Mouse (Mus musculus) embryo, embryonic 11 days (tissue): ENCODE measurements around the gene Mttp.

Source experiments
- DNase-seq: peaks from one replicate; pipeline ENCODE4 v3.0.0-alpha.2; 2015

Gene Mttp

GRCm38 (mm10) chr3:138133916-138134315 lies 10.9 kb downstream of the Mttp start:
- no peak for DNase-seq

- no peak for DNase-seq
Measured at GRCm38 (mm10) chr3:138133463-138133862, 11.3 kb downstream of the Mttp start.

- DNase-seq: no peak
Measured at GRCm38 (mm10) chr3:138131168-138131567, 13.6 kb downstream of the Mttp start.

- DNase-seq: no peak
Measured at GRCm38 (mm10) chr3:138130692-138131091, 14.1 kb downstream of the Mttp start.

GRCm38 (mm10) chr3:138129110-138129509 lies 15.7 kb downstream of the Mttp start:
- no peak for DNase-seq

GRCm38 (mm10) chr3:138123842-138124241 lies 20.9 kb downstream of the Mttp start:
- no peak for DNase-seq

- DNase-seq: no peak
Measured at GRCm38 (mm10) chr3:138121461-138121860, 23.3 kb downstream of the Mttp start.

- DNase-seq: no peak
Measured at GRCm38 (mm10) chr3:138119444-138120105, 25.2 kb downstream of the Mttp start.

- DNase-seq: no peak
Measured at GRCm38 (mm10) chr3:138118831-138119230, 25.9 kb downstream of the Mttp start.

GRCm38 (mm10) chr3:138118392-138118791 lies 26.4 kb downstream of the Mttp start:
- DNase-seq: no peak

- no peak for DNase-seq
Measured at GRCm38 (mm10) chr3:138116871-138117270, 27.9 kb downstream of the Mttp start.

GRCm38 (mm10) chr3:138114106-138114505 lies 30.7 kb downstream of the Mttp start:
- DNase-seq: no peak

GRCm38 (mm10) chr3:138110910-138111782 lies 33.6 kb downstream of the Mttp start:
- no peak for DNase-seq

- no peak for DNase-seq
Measured at GRCm38 (mm10) chr3:138106887-138107286, 37.9 kb downstream of the Mttp start.

GRCm38 (mm10) chr3:138105056-138105455 lies 39.7 kb downstream of the Mttp start:
- no peak for DNase-seq

- no peak for DNase-seq
Measured at GRCm38 (mm10) chr3:138103690-138104089, 41.1 kb downstream of the Mttp start.

- no peak for DNase-seq
Measured at GRCm38 (mm10) chr3:138101936-138102335, 42.8 kb downstream of the Mttp start.

GRCm38 (mm10) chr3:138097718-138098117 lies 47.0 kb downstream of the Mttp start:
- no peak for DNase-seq

- DNase-seq: no peak
Measured at GRCm38 (mm10) chr3:138096263-138097028, 48.3 kb downstream of the Mttp start.

- DNase-seq: no peak
Measured at GRCm38 (mm10) chr3:138095718-138096117, 49.0 kb downstream of the Mttp start.

- DNase-seq: no peak
Measured at GRCm38 (mm10) chr3:138095301-138095700, 49.5 kb downstream of the Mttp start.

- DNase-seq: no peak
Measured at GRCm38 (mm10) chr3:138083896-138084295, 60.9 kb downstream of the Mttp start.

- no peak for DNase-seq
Measured at GRCm38 (mm10) chr3:138083073-138083637, 61.6 kb downstream of the Mttp start.
